Mouse (Mus musculus): ENCODE measurements around the gene Lpar5. TPM values are rescaled to one million over a fixed set of nuclear protein-coding genes. Genes with fewer than 3 reads are reported as not detected.

Gene Lpar5
- total RNA-seq, 2 experiments from 2014 or later = 0.40 to 0.93 TPM

GRCm38 (mm10) chr6:125119387-125119786 is 51.7 kb downstream of the Lpar5 start:
- no peak for DNase-seq (ENCODE audit: low spot score in 2 of 2)

- DNase-seq (ENCODE audit: low spot score in 2 of 2) = no peak
Observed at GRCm38 (mm10) chr6:125128724-125129123, 61.0 kb downstream of the Lpar5 start.

- DNase-seq (ENCODE audit: low spot score in 2 of 2) = no peak
Observed at GRCm38 (mm10) chr6:125129710-125130402, 62.1 kb downstream of the Lpar5 start.

- peak; percentile 79 to 85 for DNase-seq (ENCODE audit: low spot score in 2 of 2)
Observed at GRCm38 (mm10) chr6:125131302-125132156, 63.8 kb downstream of the Lpar5 start, which contains the start of gene Nop2. Gene Nop2 (plus strand): TSS chr6:125131909.

Small RNA genes within 50 kb of the gene (microRNA-seq; reads per million reads assigned to microRNA genes)
- 1.9 to 4.9 reads per million in 2 experiments for gene Mir7045 (ENCODE audit: borderline number of aligned reads in 2 of 2)

Other genes with a start within 250 kb of the Lpar5 start
- gene Usp5, start 238.4 kb upstream of the Lpar5 start, total RNA-seq (2021) = 100 to 1,000 TPM; 107 to 128 TPM
- 1 to 10 TPM in 1 of 2 experiments, under 1 TPM in 1; 0.77 to 2.7 TPM for gene Cdca3, start 238.4 kb upstream of the Lpar5 start, total RNA-seq (2021)
- 1 to 10 TPM; 9.2 to 9.6 TPM for gene Gnb3, start 227.6 kb upstream of the Lpar5 start, total RNA-seq (2021)
- 10 to 100 TPM; 24.1 to 24.4 TPM for gene P3h3, start 210.2 kb upstream of the Lpar5 start, total RNA-seq (2021)
- 1 to 10 TPM in 1 of 2 experiments, under 1 TPM in 1; 0.76 to 1.8 TPM for gene Gpr162, start 203.9 kb upstream of the Lpar5 start, total RNA-seq (2021)
- gene Cd4, start 179.7 kb upstream of the Lpar5 start, total RNA-seq (2021) = 1 to 10 TPM in 1 of 2 experiments, under 1 TPM in 1; 0.36 to 1.8 TPM
- 1 to 10 TPM; 1.4 to 2.6 TPM for gene Lag3, start 156.2 kb upstream of the Lpar5 start, total RNA-seq (2021)
- gene Ptms, start 147.8 kb upstream of the Lpar5 start, total RNA-seq (2021) = 100 to 1,000 TPM; 770 to 874 TPM
- gene Mlf2, start 136.5 kb upstream of the Lpar5 start, total RNA-seq (2021) = 100 to 1,000 TPM; 298 to 321 TPM
- 100 to 1,000 TPM; 112 to 141 TPM for gene Cops7a, start 102.4 kb upstream of the Lpar5 start, total RNA-seq (2021)
- 1 to 10 TPM; 1.6 to 3.0 TPM for gene Pianp, start 71.2 kb upstream of the Lpar5 start, total RNA-seq (2021)
- 10 to 100 TPM; 56.0 to 56.1 TPM for gene Zfp384, start 58.8 kb upstream of the Lpar5 start, total RNA-seq (2021)
- 10 to 100 TPM; 45.3 to 53.4 TPM for gene Ing4, start 28.2 kb upstream of the Lpar5 start, total RNA-seq (2021)
- 1 to 10 TPM; 7.8 to 9.6 TPM for gene Acrbp, start 18.2 kb upstream of the Lpar5 start, total RNA-seq (2021)
- gene Chd4, start 28.1 kb downstream of the Lpar5 start, total RNA-seq (2021) = 100 to 1,000 TPM; 150 to 190 TPM
- 10 to 100 TPM; 51.6 to 61.3 TPM for gene Nop2, start 64.0 kb downstream of the Lpar5 start, total RNA-seq (2021)
- 10 to 100 TPM; 19.4 to 20.4 TPM for gene Iffo1, start 77.3 kb downstream of the Lpar5 start, total RNA-seq (2021)
- 1,000 to 10,000 TPM; 2,223 to 4,104 TPM for gene Gapdh, start 98.5 kb downstream of the Lpar5 start, total RNA-seq (2021)
- gene Ncapd2, start 123.8 kb downstream of the Lpar5 start, total RNA-seq (2021) = 10 to 100 TPM; 15.3 to 17.1 TPM
- 100 to 1,000 TPM; 161 to 206 TPM for gene Mrpl51, start 123.9 kb downstream of the Lpar5 start, total RNA-seq (2021)
- gene Vamp1, start 147.6 kb downstream of the Lpar5 start, total RNA-seq (2021) = 10 to 100 TPM; 33.5 to 39.1 TPM
- gene Tapbpl, start 163.9 kb downstream of the Lpar5 start, total RNA-seq (2021) = 10 to 100 TPM; 10.9 to 19.5 TPM
- under 1 TPM; 0.38 to 0.46 TPM for gene Cd27, start 169.1 kb downstream of the Lpar5 start, total RNA-seq (2021)
- not detected for gene Tuba3a, start 218.1 kb downstream of the Lpar5 start, total RNA-seq (2021)
- 10 to 100 TPM; 56.6 to 78.9 TPM for gene Ltbr, start 246.0 kb downstream of the Lpar5 start, total RNA-seq (2021)

All from adrenal gland, adult 18-20 months (tissue).